ENCODE assay signal across 19 mouse cellular contexts in the genomic region with DNA sequence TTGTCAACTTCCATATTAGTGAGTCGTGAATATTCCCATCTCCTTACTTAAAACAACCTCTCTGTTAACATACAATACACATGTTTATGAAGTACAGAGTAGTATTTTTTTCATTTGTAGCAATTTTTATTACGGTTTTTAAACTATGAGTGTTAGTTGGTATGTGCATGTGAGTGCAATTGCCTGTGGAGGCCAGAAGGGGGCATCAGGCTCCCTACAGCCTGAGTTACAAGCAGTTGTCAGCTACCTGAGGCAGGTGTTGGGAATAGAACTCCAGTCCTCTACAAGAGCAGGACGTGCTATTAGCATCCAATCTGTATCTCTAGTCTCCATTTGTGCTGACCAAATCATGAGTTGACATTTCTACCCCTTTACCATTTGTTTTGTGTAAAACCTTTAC. TPM values are rescaled to one million over a fixed set of nuclear protein-coding genes. Genes with fewer than 3 reads are reported as not detected.
DNase-seq lines count a peak whose midpoint lies in the region; ATAC-seq and TF ChIP-seq lines count a peak whose summit lies in the region.
"Had no signal": no experiment of that assay in that cellular context is flagged by ENCODE, and none has a peak within 500 bp of the region (broad histone marks: within the 10 kb centered on the region; RNA-seq: fewer than 3 reads in every experiment).

No protein-coding gene starts in this region.

- no peak for ATAC-seq in kidney, postnatal 0 days (replicated peaks; ENCODE audit: low FRiP score, low read depth)
- ATAC-seq in Patski, result no peak
- ATAC-seq: forebrain, embryonic 13.5 days; inflammation-experienced regulatory T-cells, adult 6 months had no signal

- H3K9ac ChIP-seq in kidney, postnatal 0 days (ENCODE audit: low read depth, low read length), result no peak overlapping the region
- H3K9ac ChIP-seq: forebrain, embryonic 13.5 days; kidney, embryonic 15.5 days; limb, embryonic 15.5 days had no signal

- H3K4me3 ChIP-seq in kidney, postnatal 0 days (replicated peaks; ENCODE audit: low read depth, low read length), result no peak overlapping the region
- no peak overlapping the region for H3K4me3 ChIP-seq in kidney, adult 2 months (ENCODE audit: insufficient read depth, low read depth, low read length)
- H3K4me3 ChIP-seq in testis, adult 2 months (ENCODE audit: control insufficient read depth, low read depth, low read length), result no peak overlapping the region
- no peak overlapping the region for H3K4me3 ChIP-seq in small intestine, adult 2 months (ENCODE audit: low read depth, low read length)
- H3K4me3 ChIP-seq: forebrain, embryonic 13.5 days; heart, embryonic 10.5 days; kidney, embryonic 15.5 days; limb, embryonic 15.5 days; midbrain, embryonic 10.5 days had no signal

- POLR2A ChIA-PET in Patski (lab: Charles Lee), result no interaction called here

- H3K4me1 ChIP-seq in kidney, postnatal 0 days (replicated peaks; ENCODE audit: insufficient read depth, low read length), result no peaks in the 10 kb centered on the region
- H3K4me1 ChIP-seq in kidney, adult 2 months (ENCODE audit: control insufficient read depth, insufficient read depth, low read length), result peaks cover 17% of the 10 kb centered on the region
- H3K4me1 ChIP-seq in testis, adult 2 months (ENCODE audit: control insufficient read depth, insufficient read depth, low read length), result no peaks in the 10 kb centered on the region; the same call in 1 of the 2 replicates
- H3K4me1 ChIP-seq in small intestine, adult 2 months (ENCODE audit: control insufficient read depth, insufficient read depth, insufficient read length, low read length), result no peaks in the 10 kb centered on the region

- H3K4me2 ChIP-seq in kidney, postnatal 0 days (ENCODE audit: low read length), result no peak overlapping the region
- H3K4me2 ChIP-seq: forebrain, embryonic 13.5 days; kidney, embryonic 15.5 days; limb, embryonic 15.5 days had no signal

- no peak for DNase-seq in kidney, postnatal 0 days (ENCODE audit: low spot score)
- DNase-seq in kidney, adult 2 months, result no peak
- DNase-seq in testis, postnatal 10 days (ENCODE audit: low spot score), result no peak
- DNase-seq in Patski (ENCODE audit: low read depth, low spot score), result no peak
- DNase-seq in right cerebral cortex, adult 18-20 months, result no peak
- DNase-seq in layer of hippocampus, adult 11-12 months (ENCODE audit: low spot score), result no peak
- DNase-seq: adrenal gland, postnatal 14 days; cerebellum, adult 18-20 months; gastrocnemius, postnatal 25 days; layer of hippocampus, postnatal 36 days had no signal

- H3K36me3 ChIP-seq in kidney, postnatal 0 days (ENCODE audit: insufficient read depth, low read length), result no peaks in the 10 kb centered on the region
- H3K36me3 ChIP-seq in kidney, adult 2 months (ENCODE audit: control insufficient read depth, insufficient read depth, low read length), result no peaks in the 10 kb centered on the region
- no peaks in the 10 kb centered on the region for H3K36me3 ChIP-seq in testis, adult 2 months (ENCODE audit: control insufficient read depth, insufficient read depth, low read length)
- H3K36me3 ChIP-seq in small intestine, adult 2 months (ENCODE audit: control insufficient read depth, insufficient read depth, low read length), result no peaks in the 10 kb centered on the region
- H3K36me3 ChIP-seq: heart, embryonic 10.5 days; kidney, embryonic 15.5 days; limb, embryonic 15.5 days had no signal

- H3K9me3 ChIP-seq in kidney, postnatal 0 days (replicated peaks; ENCODE audit: low read length), result no peaks in the 10 kb centered on the region
- H3K9me3 ChIP-seq: forebrain, embryonic 13.5 days; heart, embryonic 10.5 days; kidney, embryonic 15.5 days; limb, embryonic 15.5 days; midbrain, embryonic 10.5 days had no signal

- no peak for TF ChIP-seq POLR2A in kidney, adult 2 months (IDR thresholded peaks at IDR 0.05; ENCODE audit: low read depth, low read length)
- TF ChIP-seq POLR2A in testis, adult 2 months (IDR thresholded peaks at IDR 0.05; ENCODE audit: control insufficient read depth, low read depth, low read length), result no peak
- no peak for TF ChIP-seq POLR2A in small intestine, adult 2 months (IDR thresholded peaks at IDR 0.05; ENCODE audit: low read depth, low read length)

- CTCF ChIA-PET in Patski (lab: Charles Lee), result no interaction called here

- in situ Hi-C loops in Patski (cut with MboI; ENCODE audit: low pct_unique_long_range_greater_than_20kb), result no loop called here

- no peak overlapping the region for H3K27ac ChIP-seq in kidney, postnatal 0 days
- no peak overlapping the region for H3K27ac ChIP-seq in kidney, adult 2 months (ENCODE audit: insufficient read depth, low read depth, low read length)
- no peak overlapping the region for H3K27ac ChIP-seq in testis, adult 2 months (ENCODE audit: control insufficient read depth, insufficient read depth, low read depth, low read length)
- no peak overlapping the region for H3K27ac ChIP-seq in small intestine, adult 2 months (ENCODE audit: insufficient read depth, low read depth, low read length)
- H3K27ac ChIP-seq: forebrain, embryonic 13.5 days; heart, embryonic 10.5 days; kidney, embryonic 15.5 days; limb, embryonic 15.5 days; macrophage; midbrain, embryonic 10.5 days had no signal

- TF ChIP-seq CTCF in kidney, postnatal 0 days (IDR thresholded peaks at IDR 0.05; ENCODE audit: low read depth), result 0 out of 2 replicates have a peak, but pooled peaks have one; percentile 27
- TF ChIP-seq CTCF in kidney, adult 2 months (conservative IDR thresholded peaks at IDR 0.05; ENCODE audit: insufficient read depth, insufficient read length, low read depth, low read length), result no peak; the same call in 1 of the 2 replicates
- TF ChIP-seq CTCF in testis, adult 2 months (IDR thresholded peaks at IDR 0.05; ENCODE audit: control insufficient read depth, insufficient read depth, insufficient replicate concordance, low read depth, low read length), result peak; percentile 37; the same call in 1 of the 2 replicates
- TF ChIP-seq CTCF in Patski (IDR thresholded peaks at IDR 0.05), result peak; percentile 20
- peak; percentile 8; the same call in 1 of the 2 replicates for TF ChIP-seq CTCF in small intestine, adult 2 months (IDR thresholded peaks at IDR 0.05; ENCODE audit: extremely low read depth, insufficient read length, insufficient replicate concordance, low read depth, low read length)

- 91% methylated on average over 3 of the region's 3 CpGs for WGBS in kidney, postnatal 0 days
- WGBS in kidney, adult 2 months, result 95% methylated on average over 3 of the region's 3 CpGs
- WGBS in small intestine, adult 2 months, result 90% methylated on average over 3 of the region's 3 CpGs

- H3K27me3 ChIP-seq in kidney, postnatal 0 days (ENCODE audit: insufficient read depth, low read length), result no peaks in the 10 kb centered on the region
- no peaks in the 10 kb centered on the region for H3K27me3 ChIP-seq in kidney, adult 2 months (replicated peaks; ENCODE audit: control insufficient read depth, insufficient read depth, low read length)
- no peaks in the 10 kb centered on the region for H3K27me3 ChIP-seq in testis, adult 2 months (ENCODE audit: control insufficient read depth, insufficient read depth, low read length)
- no peaks in the 10 kb centered on the region for H3K27me3 ChIP-seq in Patski
- no peaks in the 10 kb centered on the region for H3K27me3 ChIP-seq in small intestine, adult 2 months (ENCODE audit: control insufficient read depth, insufficient read depth, low read length)
- H3K27me3 ChIP-seq: forebrain, embryonic 13.5 days; kidney, embryonic 15.5 days; limb, embryonic 15.5 days had no signal

RNA-seq across cellular contexts. Expression of a gene that starts 19.8 kb away (rescaled TPM):
- polyA plus RNA-seq in kidney, postnatal 0 days (2015; fragmentation: Nextera tagmentation; extraction: Ambion mirVana), result 2.3 and 2.4 TPM in 2 replicates
- polyA plus RNA-seq in kidney, adult 2 months (2012; rRNA removed), result 13.2 and 14.3 TPM in 2 replicates
- 1.9 and 2.5 TPM in 2 replicates for polyA plus RNA-seq in testis, adult 2 months (2012; rRNA removed)
- 0.65 TPM for polyA plus RNA-seq in Patski (2021)
- polyA plus RNA-seq in small intestine, adult 2 months (2012; rRNA removed), result 0.05 and 0.19 TPM in 2 replicates
